Mouse (Mus musculus): ENCODE results near the gene Trabd. TPM values are rescaled to one million over a fixed set of nuclear protein-coding genes. Genes with fewer than 3 reads are reported as not detected.

The Trabd gene
- polyA plus RNA-seq (2014; fragmentation: Illumina TruSeq; extraction: RNeasy Lipid Tissue Mini Kit (QIAGEN cat#74804); ENCODE audit: insufficient read depth, low read depth, low replicate concordance), result 38.3 TPM

GRCm38 (mm10) chr15:89074613-89075477 lies at the start of gene Trabd:
TSS of gene Trabd (plus strand) at chr15:89075124.

GRCm38 (mm10) chr15:89059161-89059931 lies 15.6 kb upstream of the Trabd start, which contains the start of gene Panx2:
TSS of gene Panx2 (plus strand) at chr15:89059734.

DNA sequence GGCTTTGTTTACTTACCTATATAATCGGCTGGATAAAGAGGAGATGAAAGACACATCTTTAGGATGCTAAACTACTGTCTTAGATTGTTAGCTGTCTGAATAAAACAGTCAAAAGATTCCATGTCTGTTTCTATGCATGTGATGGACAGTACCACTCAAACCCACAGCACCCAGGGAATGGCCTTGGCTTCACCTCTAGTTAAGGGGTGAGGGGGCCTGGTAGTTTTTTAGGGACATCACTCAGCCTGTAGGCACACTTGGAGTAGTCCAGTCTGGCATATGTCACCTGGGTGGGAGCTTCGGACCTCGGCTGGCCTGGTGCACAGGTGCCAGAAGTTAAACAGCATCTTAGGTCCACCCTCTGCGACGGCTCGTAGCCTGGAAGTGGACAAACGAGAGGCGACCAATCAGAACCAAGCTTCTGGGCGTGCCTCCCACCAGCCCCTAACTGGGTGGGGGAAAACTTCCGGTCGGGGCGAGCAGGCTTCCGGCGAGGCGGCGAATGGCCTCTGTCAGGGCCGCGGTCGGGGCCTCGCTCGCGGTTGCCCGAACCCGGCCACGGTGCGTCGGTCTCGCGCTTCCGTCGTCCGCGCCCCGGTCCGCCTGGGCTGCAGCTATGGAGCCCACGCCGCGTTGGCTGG lies 13.8 kb downstream of the Trabd start, which contains the start of gene Selenoo:
Gene Selenoo (plus strand): TSS at position 478 of the 641 bp plus-strand sequence.

DNA sequence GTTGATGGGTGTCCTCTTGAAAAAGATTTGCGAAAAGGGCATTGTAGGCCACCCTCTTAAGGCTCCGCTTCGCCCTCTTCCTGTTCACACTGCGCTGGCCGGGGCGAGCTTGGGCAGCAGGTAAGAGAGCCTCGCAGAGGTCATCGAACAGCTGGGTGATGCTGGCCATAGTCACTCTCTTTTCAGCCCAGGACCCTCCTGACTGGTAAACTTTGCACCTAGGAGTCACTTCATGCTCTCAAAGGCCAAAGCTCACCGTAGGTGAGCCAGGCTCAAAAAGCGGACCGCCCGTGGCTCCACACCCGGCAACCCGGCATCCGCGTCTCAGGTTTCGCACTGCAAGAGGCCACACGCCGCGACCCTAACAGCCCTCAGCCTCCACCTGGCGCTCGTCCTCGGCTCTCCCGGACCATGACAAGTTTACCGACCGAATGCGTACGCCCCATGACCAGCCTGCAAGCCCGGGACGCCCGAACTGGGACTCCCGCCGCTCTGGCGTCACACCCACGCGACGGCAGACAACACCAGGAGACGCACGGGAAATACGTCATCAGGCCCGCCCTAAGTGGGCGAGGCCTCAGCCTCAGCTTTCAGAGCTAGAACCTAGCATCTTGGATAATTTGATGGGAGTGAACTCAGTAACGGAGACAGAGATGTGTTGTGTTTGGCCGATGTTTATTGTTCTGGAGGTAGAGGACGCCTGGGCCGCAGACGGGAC lies 47.9 kb downstream of the Trabd start, which contains the start of gene Tubgcp6:
Gene Tubgcp6 (minus strand): TSS at position 464 of the 718 bp plus-strand sequence.

GRCm38 (mm10) chr15:89128382-89129350 lies 53.7 kb downstream of the Trabd start, which contains the start of gene Hdac10:
TSS of gene Hdac10 (minus strand) at chr15:89128700.

Other genes starting within 250 kb of the Trabd start
- 32.6 TPM for gene Pim3, start 212.9 kb upstream of the Trabd start, polyA plus RNA-seq (2014; fragmentation: Illumina TruSeq; extraction: RNeasy Lipid Tissue Mini Kit (QIAGEN cat#74804); ENCODE audit: insufficient read depth, low read depth, low replicate concordance)
- 0.12 TPM for gene Ttll8, start 120.7 kb upstream of the Trabd start, polyA plus RNA-seq (2014; fragmentation: Illumina TruSeq; extraction: RNeasy Lipid Tissue Mini Kit (QIAGEN cat#74804); ENCODE audit: insufficient read depth, low read depth, low replicate concordance)
- gene Mlc1, start 96.1 kb upstream of the Trabd start, polyA plus RNA-seq (2014; fragmentation: Illumina TruSeq; extraction: RNeasy Lipid Tissue Mini Kit (QIAGEN cat#74804); ENCODE audit: insufficient read depth, low read depth, low replicate concordance), result 30.7 TPM
- 0.38 TPM for gene Mov10l1, start 92.2 kb upstream of the Trabd start, polyA plus RNA-seq (2014; fragmentation: Illumina TruSeq; extraction: RNeasy Lipid Tissue Mini Kit (QIAGEN cat#74804); ENCODE audit: insufficient read depth, low read depth, low replicate concordance)
- gene Panx2, start 15.4 kb upstream of the Trabd start, polyA plus RNA-seq (2014; fragmentation: Illumina TruSeq; extraction: RNeasy Lipid Tissue Mini Kit (QIAGEN cat#74804); ENCODE audit: insufficient read depth, low read depth, low replicate concordance), result 0.07 TPM
- 16.0 TPM for gene Selenoo, start 14.0 kb downstream of the Trabd start, polyA plus RNA-seq (2014; fragmentation: Illumina TruSeq; extraction: RNeasy Lipid Tissue Mini Kit (QIAGEN cat#74804); ENCODE audit: insufficient read depth, low read depth, low replicate concordance)
- 6.4 TPM for gene Tubgcp6, start 48.0 kb downstream of the Trabd start, polyA plus RNA-seq (2014; fragmentation: Illumina TruSeq; extraction: RNeasy Lipid Tissue Mini Kit (QIAGEN cat#74804); ENCODE audit: insufficient read depth, low read depth, low replicate concordance)
- 10.1 TPM for gene Hdac10, start 53.6 kb downstream of the Trabd start, polyA plus RNA-seq (2014; fragmentation: Illumina TruSeq; extraction: RNeasy Lipid Tissue Mini Kit (QIAGEN cat#74804); ENCODE audit: insufficient read depth, low read depth, low replicate concordance)
- 26.9 TPM for gene Mapk12, start 65.6 kb downstream of the Trabd start, polyA plus RNA-seq (2014; fragmentation: Illumina TruSeq; extraction: RNeasy Lipid Tissue Mini Kit (QIAGEN cat#74804); ENCODE audit: insufficient read depth, low read depth, low replicate concordance)
- 8.1 TPM for gene Mapk11, start 74.5 kb downstream of the Trabd start, polyA plus RNA-seq (2014; fragmentation: Illumina TruSeq; extraction: RNeasy Lipid Tissue Mini Kit (QIAGEN cat#74804); ENCODE audit: insufficient read depth, low read depth, low replicate concordance)
- gene Plxnb2, start 105.7 kb downstream of the Trabd start, polyA plus RNA-seq (2014; fragmentation: Illumina TruSeq; extraction: RNeasy Lipid Tissue Mini Kit (QIAGEN cat#74804); ENCODE audit: insufficient read depth, low read depth, low replicate concordance), result 120 TPM
- 3.5 TPM for gene Dennd6b, start 121.4 kb downstream of the Trabd start, polyA plus RNA-seq (2014; fragmentation: Illumina TruSeq; extraction: RNeasy Lipid Tissue Mini Kit (QIAGEN cat#74804); ENCODE audit: insufficient read depth, low read depth, low replicate concordance)
- gene Ppp6r2, start 136.4 kb downstream of the Trabd start, polyA plus RNA-seq (2014; fragmentation: Illumina TruSeq; extraction: RNeasy Lipid Tissue Mini Kit (QIAGEN cat#74804); ENCODE audit: insufficient read depth, low read depth, low replicate concordance), result 13.9 TPM
- gene Sbf1, start 240.2 kb downstream of the Trabd start, polyA plus RNA-seq (2014; fragmentation: Illumina TruSeq; extraction: RNeasy Lipid Tissue Mini Kit (QIAGEN cat#74804); ENCODE audit: insufficient read depth, low read depth, low replicate concordance), result 32.8 TPM
- not detected for gene Adm2, start 247.6 kb downstream of the Trabd start, polyA plus RNA-seq (2014; fragmentation: Illumina TruSeq; extraction: RNeasy Lipid Tissue Mini Kit (QIAGEN cat#74804); ENCODE audit: insufficient read depth, low read depth, low replicate concordance)

Data from lung, adult 10 weeks (tissue).